Mouse (Mus musculus): ENCODE results near the gene Tanc1.

- TF ChIP-seq CTCF (conservative IDR thresholded peaks at IDR 0.05; ENCODE audit: low read length) (no peak), NANOG (IDR thresholded peaks at IDR 0.05; ENCODE audit: borderline replicate concordance, low read length) (no peak)
Observed at GRCm38 (mm10) chr2:59623858-59624257, 12.0 kb downstream of the Tanc1 start.

Measured in E14TG2a.4 (cell line).